ENCODE assay signal across 8 mouse cellular contexts in genomic region chr10:4233102-4233501, GRCm38 (mm10). TPM values are rescaled to one million over a fixed set of nuclear protein-coding genes. Genes with fewer than 3 reads are reported as not detected.
DNase-seq lines count a peak whose midpoint lies in the region; ATAC-seq lines count a peak whose summit lies in the region.

No protein-coding gene starts in this region.

- H3K4me1 ChIP-seq in forebrain, embryonic 13.5 days, result peaks cover 8% of the 10 kb centered on the region; the same call in 1 of the 2 replicates
- H3K4me1 ChIP-seq in forebrain, embryonic 10.5 days, result no peaks in the 10 kb centered on the region

- H3K9me3 ChIP-seq in forebrain, embryonic 13.5 days (replicated peaks), result no peaks in the 10 kb centered on the region
- no peaks in the 10 kb centered on the region for H3K9me3 ChIP-seq in forebrain, embryonic 10.5 days

- H3K36me3 ChIP-seq in forebrain, embryonic 13.5 days (ENCODE audit: poor library complexity, severe bottlenecking), result no peaks in the 10 kb centered on the region
- H3K36me3 ChIP-seq in forebrain, embryonic 10.5 days (replicated peaks), result no peaks in the 10 kb centered on the region

- H3K27ac ChIP-seq in forebrain, embryonic 13.5 days, result no peak overlapping the region
- no peak overlapping the region for H3K27ac ChIP-seq in forebrain, embryonic 10.5 days

- H3K9ac ChIP-seq in forebrain, embryonic 13.5 days, result no peak overlapping the region

- H3K4me2 ChIP-seq in forebrain, embryonic 13.5 days, result no peak overlapping the region

- ATAC-seq in forebrain, embryonic 13.5 days, result peak; percentile 66

- intact Hi-C loops in left cerebral cortex, postnatal 10 days (cut with DNase I), result no loop called here

- no peaks in the 10 kb centered on the region for H3K27me3 ChIP-seq in forebrain, embryonic 13.5 days
- no peaks in the 10 kb centered on the region for H3K27me3 ChIP-seq in forebrain, embryonic 10.5 days (ENCODE audit: poor library complexity, severe bottlenecking)

- DNase-seq in forebrain, embryonic 10.5 days (ENCODE audit: extremely low spot score, low spot score), result no peak
- peak; percentile 55 for DNase-seq in retina, postnatal 1 day
- no peak for DNase-seq in retina, embryonic 14.5 days (ENCODE audit: low spot score)
- DNase-seq in gonadal fat pad, adult 2 months (ENCODE audit: low read depth), result peak; percentile 47
- DNase-seq in left cerebral cortex, postnatal 10 days (ENCODE audit: extremely low spot score in 1 of 2, low spot score in 2 of 2), result peak; percentile 19 to 46
- peak; percentile 43 to 44 for DNase-seq in right cerebral cortex, adult 2 months (ENCODE audit: low spot score in 2 of 2)
- DNase-seq in thymus, postnatal 4 days, result no peak

- 30% methylated on average over 9 of the region's 9 CpGs for WGBS in forebrain, embryonic 13.5 days
- WGBS in forebrain, embryonic 10.5 days, result 83% methylated on average over 9 of the region's 9 CpGs

- H3K4me3 ChIP-seq in forebrain, embryonic 13.5 days, result no peak overlapping the region
- no peak overlapping the region for H3K4me3 ChIP-seq in forebrain, embryonic 10.5 days

RNA-seq across cellular contexts. Expression of gene Akap12, which starts 33.1 kb away (rescaled TPM):
- polyA plus RNA-seq in forebrain, embryonic 13.5 days (2015; fragmentation: Nextera tagmentation; extraction: Ambion mirVana), result 14.7 and 16.3 TPM in 2 replicates
- polyA plus RNA-seq in forebrain, embryonic 10.5 days (2016; fragmentation: Nextera tagmentation; extraction: Ambion mirVana), result 27.9 and 29.1 TPM in 2 replicates
- polyA plus RNA-seq in gonadal fat pad, adult 2 months (2012; rRNA removed), result 22.1 and 23.6 TPM in 2 replicates
- 10 to 100 TPM; 28.1 to 28.5 TPM for total RNA-seq in left cerebral cortex, postnatal 10 days (2021)

Comparison
In these comparisons a context has a peak if more than half of its experiments do, and no peak if none do; other contexts are left out.
1. DNase-seq: peak in retina, postnatal 1 day (single experiment), gonadal fat pad, adult 2 months (single experiment), left cerebral cortex, postnatal 10 days (2 of 2) and right cerebral cortex, adult 2 months (2 of 2); none in forebrain, embryonic 10.5 days (single experiment), retina, embryonic 14.5 days (single experiment) and thymus, postnatal 4 days (single experiment).